ENCODE assay signal across 21 mouse cellular contexts in genomic region chr10:19150005-19150404, GRCm38 (mm10).
"Had no signal": no experiment of that assay in that cellular context is flagged by ENCODE, and none has a peak within 500 bp of the region (broad histone marks: within the 10 kb centered on the region; RNA-seq: fewer than 3 reads in every experiment).

No protein-coding gene starts in this region.

- H3K27me3 ChIP-seq: kidney, embryonic 15.5 days; limb, embryonic 13.5 days; liver, embryonic 12.5 days; liver, embryonic 15.5 days; lung, embryonic 15.5 days; megakaryocyte, embryonic 14.5 days; midbrain, embryonic 13.5 days; stomach, embryonic 15.5 days had no signal

- H3K36me3 ChIP-seq: kidney, embryonic 15.5 days; limb, embryonic 10.5 days; limb, embryonic 13.5 days; liver, embryonic 12.5 days; liver, embryonic 15.5 days; lung, embryonic 15.5 days; midbrain, embryonic 10.5 days; midbrain, embryonic 13.5 days; stomach, embryonic 15.5 days had no signal

- DNase-seq: kidney, adult 8-10 months; kidney, postnatal 10 days; kidney, postnatal 4 days; liver; lung, adult 18-20 months; lung, postnatal 10 days; lung, postnatal 36 days; right cerebral cortex, postnatal 25 days; spleen, adult 18-20 months; thymus, postnatal 36 days had no signal

- H3K4me3 ChIP-seq: kidney, embryonic 15.5 days; limb, embryonic 10.5 days; limb, embryonic 13.5 days; liver, embryonic 12.5 days; liver, embryonic 15.5 days; lung, embryonic 15.5 days; megakaryocyte, embryonic 14.5 days; midbrain, embryonic 10.5 days; midbrain, embryonic 13.5 days; stomach, embryonic 15.5 days had no signal

- ATAC-seq: liver, embryonic 12.5 days; midbrain, embryonic 13.5 days; midbrain, embryonic 16.5 days had no signal
